Mouse (Mus musculus): Measurements from ENCODE around the gene Ccng1.
"Not testable (repeated sequence)": the region's sequence is repeated elsewhere in the genome, so short reads cannot be mapped to it uniquely, and the experiment has no call there.

Ccng1 gene

GRCm38 (mm10) chr11:40718324-40718723 is 36.8 kb downstream of the Ccng1 start:
- in situ Hi-C loops (cut with MboI, MseI) = no loop called here

- in situ Hi-C loops (cut with MboI, MseI) = no loop called here
These were observed 39.6 kb downstream of the Ccng1 start for GRCm38 (mm10) chr11:40715524-40715923.

- in situ Hi-C loops (cut with MboI, MseI) = no loop called here
These were observed 41.3 kb downstream of the Ccng1 start for GRCm38 (mm10) chr11:40713858-40714257.

- in situ Hi-C loops (cut with MboI, MseI) = not testable (repeated sequence)
These were observed 45.2 kb downstream of the Ccng1 start for GRCm38 (mm10) chr11:40709899-40710298.

Measured in T-helper 1 cell (primary cell).